Mouse (Mus musculus): ENCODE data around the gene Ypel2.

Gene Ypel2

GRCm38 (mm10) chr11:86932201-86932600, 61.3 kb downstream of the Ypel2 start:
- DNase-seq (ENCODE audit: low read depth, low spot score), result no peak

- DNase-seq (ENCODE audit: low read depth, low spot score), result no peak
Measured at GRCm38 (mm10) chr11:86930636-86931180, 62.8 kb downstream of the Ypel2 start.

GRCm38 (mm10) chr11:86929985-86930384, 63.5 kb downstream of the Ypel2 start:
- DNase-seq (ENCODE audit: low read depth, low spot score), result no peak

- no peak for DNase-seq (ENCODE audit: low read depth, low spot score)
Measured at GRCm38 (mm10) chr11:86929531-86929930, 64.0 kb downstream of the Ypel2 start.

- DNase-seq (ENCODE audit: low read depth, low spot score), result no peak
Measured at GRCm38 (mm10) chr11:86925085-86925638, 68.3 kb downstream of the Ypel2 start.

GRCm38 (mm10) chr11:86924629-86925028, 68.9 kb downstream of the Ypel2 start:
- no peak for DNase-seq (ENCODE audit: low read depth, low spot score)

GRCm38 (mm10) chr11:86923654-86924053, 69.9 kb downstream of the Ypel2 start:
- no peak for DNase-seq (ENCODE audit: low read depth, low spot score)

GRCm38 (mm10) chr11:86922029-86922428, 71.5 kb downstream of the Ypel2 start:
- DNase-seq (ENCODE audit: low read depth, low spot score), result no peak

- no peak for DNase-seq (ENCODE audit: low read depth, low spot score)
Measured at GRCm38 (mm10) chr11:86921335-86921734, 72.2 kb downstream of the Ypel2 start.

- no peak for DNase-seq (ENCODE audit: low read depth, low spot score)
Measured at GRCm38 (mm10) chr11:86920111-86921080, 73.1 kb downstream of the Ypel2 start.

GRCm38 (mm10) chr11:86919468-86919867, 74.0 kb downstream of the Ypel2 start:
- no peak for DNase-seq (ENCODE audit: low read depth, low spot score)

GRCm38 (mm10) chr11:86917536-86917935, 76.0 kb downstream of the Ypel2 start:
- DNase-seq (ENCODE audit: low read depth, low spot score), result no peak

- DNase-seq (ENCODE audit: low read depth, low spot score), result no peak
Measured at GRCm38 (mm10) chr11:86916596-86917249, 76.8 kb downstream of the Ypel2 start.

- no peak for DNase-seq (ENCODE audit: low read depth, low spot score)
Measured at GRCm38 (mm10) chr11:86914329-86914728, 79.2 kb downstream of the Ypel2 start.

- DNase-seq (ENCODE audit: low read depth, low spot score), result no peak
Measured at GRCm38 (mm10) chr11:86910244-86910643, 83.3 kb downstream of the Ypel2 start.

- no peak for DNase-seq (ENCODE audit: low read depth, low spot score)
Measured at GRCm38 (mm10) chr11:86909028-86909427, 84.5 kb downstream of the Ypel2 start.

- DNase-seq (ENCODE audit: low read depth, low spot score), result peak; percentile 30
Measured at GRCm38 (mm10) chr11:86907889-86908590, 85.5 kb downstream of the Ypel2 start.

GRCm38 (mm10) chr11:86906767-86907662, 86.5 kb downstream of the Ypel2 start:
- DNase-seq (ENCODE audit: low read depth, low spot score), result no peak

GRCm38 (mm10) chr11:86906257-86906656, 87.2 kb downstream of the Ypel2 start:
- peak; percentile 41 for DNase-seq (ENCODE audit: low read depth, low spot score)

GRCm38 (mm10) chr11:86905261-86905660, 88.2 kb downstream of the Ypel2 start:
- DNase-seq (ENCODE audit: low read depth, low spot score), result no peak
